Mouse (Mus musculus) ES-CJ7 (cell line): ENCODE results near the gene Fsip1.

Source experiments
- DNase-seq: peaks from one replicate; pipeline ENCODE4 v3.0.0; 2011; ENCODE audit warnings: low read depth, low spot score

The Fsip1 gene

DNA sequence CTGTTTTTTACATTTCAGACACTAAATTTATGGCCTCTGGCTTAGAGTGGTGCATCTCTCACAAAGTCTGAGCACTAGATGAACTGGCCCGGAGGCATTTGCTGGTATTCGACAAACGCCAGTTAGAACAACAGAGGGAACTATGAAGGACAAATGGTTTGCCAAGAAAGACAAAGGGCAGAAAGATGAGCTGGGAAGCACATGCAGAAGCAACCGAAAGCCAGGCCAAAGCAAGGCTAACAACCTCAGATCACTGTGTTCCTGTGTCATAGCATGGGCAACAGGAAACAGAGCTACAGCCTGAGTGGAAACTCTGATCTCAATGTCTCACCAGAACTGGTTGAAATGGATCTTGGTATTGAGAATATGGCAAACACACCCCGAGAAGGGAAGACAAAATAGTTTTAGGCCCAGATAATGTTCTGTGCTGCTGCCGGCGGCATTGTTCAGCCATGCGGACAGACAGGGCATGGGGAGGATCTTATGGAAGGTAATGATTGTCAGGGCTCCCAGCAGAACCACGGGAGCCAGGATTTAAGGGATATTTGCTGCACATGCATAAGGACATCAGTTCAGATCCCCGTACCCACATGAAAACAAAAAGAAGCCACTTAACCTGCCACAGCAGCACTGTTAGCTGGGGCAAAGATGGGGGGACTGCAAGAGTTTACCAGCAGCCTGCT lies 169.6 kb downstream of the Fsip1 start:
- no peak for DNase-seq

DNA sequence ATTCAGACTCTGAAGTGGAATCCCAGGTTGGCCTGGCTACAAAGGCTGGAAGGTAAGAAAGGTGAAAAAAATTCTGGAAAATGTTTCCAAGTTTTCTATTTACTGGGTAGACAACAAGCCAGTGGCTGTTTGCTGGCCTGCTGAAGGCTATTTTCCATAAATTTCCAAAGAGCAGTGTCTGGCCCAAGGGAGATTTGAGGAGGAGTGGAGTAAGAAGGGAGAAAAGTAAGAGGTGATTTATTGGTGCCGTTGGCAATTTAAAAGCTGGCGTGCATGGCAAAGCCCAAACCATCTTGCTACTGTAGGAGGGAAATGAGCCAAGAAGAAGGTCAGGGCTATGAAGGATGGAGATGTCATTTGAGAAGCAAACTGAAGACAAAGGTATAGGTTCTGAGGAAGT lies 171.1 kb downstream of the Fsip1 start:
- DNase-seq, result no peak

DNA sequence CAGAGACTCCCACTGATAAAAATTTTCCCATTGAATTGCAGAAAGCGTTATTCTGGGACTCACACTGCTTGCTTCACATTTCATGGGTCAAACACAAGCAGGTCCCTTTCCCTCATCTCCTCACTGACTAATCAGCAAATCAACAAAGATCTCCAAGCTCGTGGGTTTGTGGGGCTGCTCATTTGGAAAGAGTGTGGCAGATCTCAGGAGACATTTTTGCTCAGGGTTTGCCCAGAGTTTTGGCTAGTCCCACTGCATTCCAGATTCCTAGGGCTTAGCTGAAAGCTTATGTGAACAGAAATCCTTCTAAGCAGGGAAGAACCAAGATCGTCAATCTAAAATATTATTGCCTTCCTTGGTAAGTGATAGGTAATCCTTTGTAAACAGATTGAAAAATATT lies 172.1 kb downstream of the Fsip1 start:
- no peak for DNase-seq

DNA sequence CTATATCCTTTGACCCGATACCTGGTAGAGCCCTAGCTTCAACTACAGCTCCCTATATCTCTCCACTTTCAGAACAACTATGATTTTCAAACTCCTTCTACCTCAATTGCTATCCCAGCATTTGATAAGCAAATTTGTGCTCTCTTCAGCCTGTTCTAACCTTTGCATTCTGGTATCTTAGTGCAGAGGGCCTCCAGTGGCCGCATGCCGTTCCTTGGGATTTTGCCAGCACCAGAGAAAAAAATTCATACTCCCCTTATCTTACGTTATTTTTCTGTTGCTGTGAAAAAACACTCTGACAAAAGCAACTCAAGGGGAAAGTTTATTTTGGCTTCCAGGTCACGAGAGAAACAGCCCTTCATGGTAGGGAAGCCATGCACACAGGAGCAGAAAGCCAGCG lies 173.1 kb downstream of the Fsip1 start:
- no peak for DNase-seq

DNA sequence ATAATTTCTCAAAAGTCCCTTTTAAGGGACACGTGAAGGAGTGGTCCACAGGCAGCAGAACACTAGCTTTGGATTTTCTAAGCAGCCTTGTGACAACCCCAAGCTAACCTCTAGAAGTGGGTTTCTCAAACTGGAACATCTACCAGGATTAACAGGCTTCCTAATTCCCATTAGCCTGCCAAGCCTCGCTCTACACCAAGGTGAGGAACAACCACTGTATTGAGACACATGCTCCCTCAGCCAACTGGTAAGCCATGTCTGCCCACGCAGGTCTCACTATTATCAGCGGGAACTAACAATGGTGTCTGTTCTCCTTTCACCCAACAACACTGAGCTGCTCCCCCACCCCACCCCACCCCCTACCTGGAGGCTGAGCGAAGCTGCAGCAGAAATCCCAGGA lies 175.2 kb downstream of the Fsip1 start:
- no peak for DNase-seq
